Comparison of ENCODE assay signal across 21 mouse cellular contexts in genomic region chr1:117113918-117114317, GRCm38 (mm10).
DNase-seq lines count a peak whose midpoint lies in the region; ATAC-seq and TF ChIP-seq lines count a peak whose summit lies in the region.
"Had no signal": no experiment of that assay in that cellular context is flagged by ENCODE, and none has a peak within 500 bp of the region (broad histone marks: within the 10 kb centered on the region; RNA-seq: fewer than 3 reads in every experiment).

No protein-coding gene starts in this region.

- no peak for TF ChIP-seq CTCF in intestine, postnatal 0 days (IDR thresholded peaks at IDR 0.05; ENCODE audit: low read depth)

- H3K27me3 ChIP-seq in intestine, embryonic 15.5 days (replicated peaks), result no peaks in the 10 kb centered on the region
- no peaks in the 10 kb centered on the region for H3K27me3 ChIP-seq in intestine, postnatal 0 days (replicated peaks; ENCODE audit: control insufficient read depth, insufficient read depth, low read length)
- H3K27me3 ChIP-seq in midbrain, embryonic 11.5 days (ENCODE audit: control insufficient read depth, insufficient read depth, low read length), result no peaks in the 10 kb centered on the region
- no peaks in the 10 kb centered on the region for H3K27me3 ChIP-seq in midbrain, embryonic 15.5 days (replicated peaks)
- H3K27me3 ChIP-seq in intestine, embryonic 16.5 days (replicated peaks; ENCODE audit: control insufficient read depth, insufficient read depth, low read length), result no peaks in the 10 kb centered on the region
- H3K27me3 ChIP-seq: CH12.LX, Patski had no signal

- H3K4me1 ChIP-seq in intestine, embryonic 15.5 days (replicated peaks), result no peaks in the 10 kb centered on the region
- no peaks in the 10 kb centered on the region for H3K4me1 ChIP-seq in intestine, postnatal 0 days (replicated peaks; ENCODE audit: control insufficient read depth, insufficient read depth, low read length)
- no peaks in the 10 kb centered on the region for H3K4me1 ChIP-seq in midbrain, embryonic 11.5 days (ENCODE audit: control insufficient read depth, insufficient read depth, low read length)
- H3K4me1 ChIP-seq in midbrain, embryonic 15.5 days, result no peaks in the 10 kb centered on the region
- no peaks in the 10 kb centered on the region for H3K4me1 ChIP-seq in intestine, embryonic 16.5 days (ENCODE audit: control insufficient read depth, insufficient read depth, low read length)

- H3K9ac ChIP-seq in intestine, embryonic 15.5 days, result no peak overlapping the region
- H3K9ac ChIP-seq in intestine, postnatal 0 days (ENCODE audit: low read depth, low read length), result no peak overlapping the region
- H3K9ac ChIP-seq in midbrain, embryonic 11.5 days (ENCODE audit: low read length), result no peak overlapping the region
- no peak overlapping the region for H3K9ac ChIP-seq in midbrain, embryonic 15.5 days
- no peak overlapping the region for H3K9ac ChIP-seq in intestine, embryonic 16.5 days (ENCODE audit: low read depth, low read length)

- 79% methylated on average over 4 of the region's 4 CpGs for WGBS in intestine, embryonic 15.5 days
- 68% methylated on average over 4 of the region's 4 CpGs for WGBS in intestine, postnatal 0 days
- 87% methylated on average over 4 of the region's 4 CpGs for WGBS in midbrain, embryonic 11.5 days
- 75% methylated on average over 4 of the region's 4 CpGs for WGBS in midbrain, embryonic 15.5 days
- WGBS in intestine, embryonic 16.5 days, result 78% methylated on average over 4 of the region's 4 CpGs

- H3K9me3 ChIP-seq in intestine, embryonic 15.5 days, result no peaks in the 10 kb centered on the region
- H3K9me3 ChIP-seq in intestine, postnatal 0 days (ENCODE audit: control insufficient read depth), result no peaks in the 10 kb centered on the region
- H3K9me3 ChIP-seq in midbrain, embryonic 11.5 days (ENCODE audit: control insufficient read depth, low read length), result no peaks in the 10 kb centered on the region
- no peaks in the 10 kb centered on the region for H3K9me3 ChIP-seq in midbrain, embryonic 15.5 days
- H3K9me3 ChIP-seq in intestine, embryonic 16.5 days (ENCODE audit: control insufficient read depth, low read length), result no peaks in the 10 kb centered on the region

- no peak overlapping the region for H3K4me2 ChIP-seq in intestine, embryonic 15.5 days (replicated peaks)
- no peak overlapping the region for H3K4me2 ChIP-seq in intestine, postnatal 0 days (replicated peaks; ENCODE audit: low read depth)
- no peak overlapping the region for H3K4me2 ChIP-seq in midbrain, embryonic 11.5 days
- H3K4me2 ChIP-seq in midbrain, embryonic 15.5 days, result no peak overlapping the region
- no peak overlapping the region for H3K4me2 ChIP-seq in intestine, embryonic 16.5 days (ENCODE audit: low read depth, low read length)

- no peaks in the 10 kb centered on the region for H3K36me3 ChIP-seq in intestine, embryonic 15.5 days
- no peaks in the 10 kb centered on the region for H3K36me3 ChIP-seq in intestine, postnatal 0 days (ENCODE audit: control insufficient read depth, insufficient read depth)
- no peaks in the 10 kb centered on the region for H3K36me3 ChIP-seq in midbrain, embryonic 11.5 days (ENCODE audit: control insufficient read depth, insufficient read depth, low read length)
- H3K36me3 ChIP-seq in midbrain, embryonic 15.5 days (replicated peaks), result no peaks in the 10 kb centered on the region
- H3K36me3 ChIP-seq in intestine, embryonic 16.5 days (ENCODE audit: control insufficient read depth, insufficient read depth, low read length), result no peaks in the 10 kb centered on the region
- H3K36me3 ChIP-seq: G1E had no signal

- ATAC-seq in intestine, embryonic 15.5 days, result peak; percentile 47; the same call in 1 of the 2 replicates
- no peak for ATAC-seq in intestine, postnatal 0 days
- peak; percentile 52; the same call in 1 of the 2 replicates for ATAC-seq in midbrain, embryonic 11.5 days (ENCODE audit: low FRiP score)
- ATAC-seq in midbrain, embryonic 15.5 days (replicated peaks), result no peak
- peak; percentile 74 for ATAC-seq in intestine, embryonic 16.5 days
- ATAC-seq: activated CD4-positive, CD25-positive, alpha-beta regulatory T cell, adult 4 months; CD4-positive, CD25-positive, alpha-beta regulatory T cell, adult 4 months; Patski had no signal

- H3K27ac ChIP-seq in intestine, embryonic 15.5 days, result no peak overlapping the region
- H3K27ac ChIP-seq in intestine, postnatal 0 days (ENCODE audit: low read depth, low read length), result no peak overlapping the region
- H3K27ac ChIP-seq in midbrain, embryonic 11.5 days (ENCODE audit: low read depth, low read length), result no peak overlapping the region
- no peak overlapping the region for H3K27ac ChIP-seq in midbrain, embryonic 15.5 days
- H3K27ac ChIP-seq in intestine, embryonic 16.5 days (ENCODE audit: low read length), result no peak overlapping the region

- no peak overlapping the region for H3K4me3 ChIP-seq in intestine, embryonic 15.5 days (replicated peaks)
- H3K4me3 ChIP-seq in intestine, postnatal 0 days (ENCODE audit: low read depth, low read length), result no peak overlapping the region
- H3K4me3 ChIP-seq in midbrain, embryonic 11.5 days (ENCODE audit: low read depth, low read length), result no peak overlapping the region
- no peak overlapping the region for H3K4me3 ChIP-seq in midbrain, embryonic 15.5 days
- H3K4me3 ChIP-seq in intestine, embryonic 16.5 days (ENCODE audit: low read length), result no peak overlapping the region

- no peak for DNase-seq in midbrain, embryonic 11.5 days (ENCODE audit: low spot score, missing footprints)
- no peak for DNase-seq in thymus, postnatal 10 days (ENCODE audit: low spot score in 2 of 2)
- DNase-seq: adrenal gland, adult 2 months; adrenal gland, adult 8-10 months; adrenal gland, postnatal 10 days; adrenal gland, postnatal 14 days; adrenal gland, postnatal 25 days; adrenal gland, postnatal 36 days; B cell, adult 2 months; cerebellum, adult 11 months; cerebellum, adult 11-12 months; cerebellum, adult 18-20 months had no signal

Comparison
In these comparisons a context has a peak if more than half of its experiments do, and no peak if none do; other contexts are left out.
1. ATAC-seq: peak in intestine, embryonic 15.5 days (single experiment), midbrain, embryonic 11.5 days (single experiment) and intestine, embryonic 16.5 days (single experiment); none in intestine, postnatal 0 days (single experiment) and midbrain, embryonic 15.5 days (single experiment).